Mouse (Mus musculus) cerebellum, adult 2 months (tissue): ENCODE results near the gene Msx1. TPM values are rescaled to one million over a fixed set of nuclear protein-coding genes. Genes with fewer than 3 reads are reported as not detected.

Experiments
- DNase-seq, 2 experiments: peaks; one replicate each; pipeline ENCODE4 v3.0.0; 2021
- H3K27ac ChIP-seq: fragments of 200-500 bp; 2 replicates; pipeline ENCODE4 v1.5.1; 2012; ENCODE audit warnings: low read length, control low read depth, inconsistent platforms; ENCODE audit not compliant: insufficient read depth
- H3K27me3 ChIP-seq: fragments of 200-500 bp; 2 replicates; pipeline ENCODE4 v1.6.1; 2012; ENCODE audit warnings: inconsistent platforms, mild to moderate bottlenecking, low read length, moderate library complexity; ENCODE audit not compliant: control insufficient read depth, insufficient read depth
- H3K4me1 ChIP-seq: fragments of 200-500 bp; 2 replicates; pipeline ENCODE4 v1.6.1; 2011; ENCODE audit warnings: low read length; ENCODE audit not compliant: control insufficient read depth, insufficient read depth
- H3K4me3 ChIP-seq: fragments of 200-500 bp; replicated peaks from 2 replicates; pipeline ENCODE3; 2011; ENCODE audit warnings: mild to moderate bottlenecking, low read depth, low read length, control low read depth; ENCODE audit not compliant: insufficient read depth
- CTCF ChIP-seq: fragments of 200-500 bp; IDR thresholded peaks from 2 replicates; pipeline ENCODE4 v1.5.1; 2011; ENCODE audit warnings: low read depth, mild to moderate bottlenecking, control low read depth, low read length, moderate library complexity, borderline replicate concordance; ENCODE audit not compliant: insufficient read depth
- POLR2A ChIP-seq: fragments of 200-500 bp; IDR thresholded peaks from 2 replicates; pipeline ENCODE4 v1.6.1; 2011; ENCODE audit warnings: low read length, control low read depth, borderline replicate concordance; ENCODE audit not compliant: insufficient read depth
- WGBS: fragments of 180-500 bp; shearing (Covaris S2); methylation state at CpG from one replicate; pipeline ENCODE4 v1.1.7; 2018; 5-methylcytosine and 5-hydroxymethylcytosine counted together
- polyA plus RNA-seq: library from polyadenylated mRNA; depleted of rRNA; stranded (reverse); fragments of >200 nt; gene quantifications from 2 replicates; pipeline ENCODE4 v1.2.3, GENCODE M21; 2012

Gene Msx1
- polyA plus RNA-seq, 1 experiment = 3.4 TPM

GRCm38 (mm10) chr5:37823721-37824460, 492 bp downstream of the Msx1 start:
- Histone ChIP-seq H3K4me1 (no peaks in the 10 kb centered on the region), H3K27me3 (peaks cover 36% of the 10 kb centered on the region; the same call in 1 of the 2 replicates), H3K27ac (no peak overlapping the region), H3K4me3 (peak overlapping the region; percentile 43)
- DNase-seq = no peak
- no peak for TF ChIP-seq CTCF
- TF ChIP-seq POLR2A = no peak
- under 1% methylated on average over 58 of the region's 58 CpGs for WGBS

GRCm38 (mm10) chr5:37822791-37823720, 1.3 kb downstream of the Msx1 start:
- WGBS = 3% methylated on average over 42 of the region's 42 CpGs
- Histone ChIP-seq H3K27ac (no peak overlapping the region), H3K4me1 (no peaks in the 10 kb centered on the region), H3K27me3 (peaks cover 32% of the 10 kb centered on the region; the same call in 1 of the 2 replicates), H3K4me3 (peak overlapping the region; percentile 43)
- no peak for TF ChIP-seq CTCF
- no peak for TF ChIP-seq POLR2A
- no peak for DNase-seq

- WGBS = 33% methylated on average over 11 of the region's 11 CpGs
- TF ChIP-seq POLR2A (no peak), CTCF (no peak)
Measured at GRCm38 (mm10) chr5:37822116-37822707, 2.2 kb downstream of the Msx1 start.

GRCm38 (mm10) chr5:37821111-37821601, 3.2 kb downstream of the Msx1 start:
- WGBS = 7% methylated on average over 27 of the region's 27 CpGs
- no peak overlapping the region for H3K4me3 ChIP-seq
- TF ChIP-seq POLR2A (no peak), CTCF (no peak)
- no peak overlapping the region for H3K27ac ChIP-seq
- H3K4me1 ChIP-seq = no peaks in the 10 kb centered on the region; the same call in 1 of the 2 replicates
- H3K27me3 ChIP-seq = peaks cover 26% of the 10 kb centered on the region; the same call in 1 of the 2 replicates
- no peak for DNase-seq

More at GRCm38 (mm10) chr5:37822116-37822707, 2.2 kb downstream of the Msx1 start:
- H3K27ac ChIP-seq = no peak overlapping the region
- H3K4me3 ChIP-seq = no peak overlapping the region
- peaks cover 32% of the 10 kb centered on the region; the same call in 1 of the 2 replicates for H3K27me3 ChIP-seq
- H3K4me1 ChIP-seq = no peaks in the 10 kb centered on the region; the same call in 1 of the 2 replicates
- DNase-seq = no peak

GRCm38 (mm10) chr5:37820689-37821088, 3.7 kb downstream of the Msx1 start:
- WGBS = 41% methylated on average over 8 of the region's 8 CpGs
- Histone ChIP-seq H3K27me3 (peaks cover 23% of the 10 kb centered on the region; the same call in 1 of the 2 replicates), H3K27ac (no peak overlapping the region), H3K4me3 (no peak overlapping the region), H3K4me1 (no peaks in the 10 kb centered on the region; the same call in 1 of the 2 replicates)
- TF ChIP-seq CTCF (no peak), POLR2A (no peak)
- no peak for DNase-seq

GRCm38 (mm10) chr5:37819971-37820370, 4.4 kb downstream of the Msx1 start:
- Histone ChIP-seq H3K27me3 (peaks cover 21% of the 10 kb centered on the region; the same call in 1 of the 2 replicates), H3K4me3 (no peak overlapping the region), H3K4me1 (no peaks in the 10 kb centered on the region; the same call in 1 of the 2 replicates), H3K27ac (no peak overlapping the region)
- no peak for DNase-seq
- 34% methylated on average over 3 of the region's 3 CpGs for WGBS
- no peak for TF ChIP-seq CTCF

- Histone ChIP-seq H3K4me1 (no peaks in the 10 kb centered on the region; the same call in 1 of the 2 replicates), H3K27ac (no peak overlapping the region), H3K27me3 (peaks cover 21% of the 10 kb centered on the region; the same call in 1 of the 2 replicates), H3K4me3 (no peak overlapping the region)
- TF ChIP-seq CTCF = no peak
- TF ChIP-seq POLR2A = no peak
- DNase-seq = no peak
- 46% methylated on average over 5 of the region's 5 CpGs for WGBS
Measured at GRCm38 (mm10) chr5:37819541-37819940, 4.8 kb downstream of the Msx1 start.
